Mouse (Mus musculus) kidney, embryonic 14.5 days (tissue): ENCODE measurements around the gene Eif4h. TPM values are rescaled to one million over a fixed set of nuclear protein-coding genes. Genes with fewer than 3 reads are reported as not detected.

Experiments used
- ATAC-seq: fragments of 200-750 bp; cut with Nextera tagmentation; 2 replicates; pipeline ENCODE4 v1.8.0; 2017; ENCODE audit warnings: moderate number of reproducible peaks, mild to moderate bottlenecking, moderate TSS enrichment, moderate library complexity; ENCODE audit not compliant: low FRiP score, low TSS enrichment
- H3K27ac ChIP-seq: fragments of 300-500 bp; sonication (generic); 2 replicates; pipeline ENCODE4 v1.5.1; 2014; ENCODE audit warnings: low read depth, mild to moderate bottlenecking, low read length, moderate library complexity, mixed read lengths
- H3K27me3 ChIP-seq: fragments of 300-500 bp; sonication (generic); 2 replicates; pipeline ENCODE4 v1.6.1; 2014; ENCODE audit warnings: mild to moderate bottlenecking, low read length; ENCODE audit not compliant: control insufficient read depth, insufficient read depth
- H3K36me3 ChIP-seq: fragments of 300-500 bp; sonication (generic); 2 replicates; pipeline ENCODE4 v1.6.1; 2014; ENCODE audit warnings: low read length, mixed read lengths; ENCODE audit not compliant: control insufficient read depth, insufficient read depth
- H3K4me1 ChIP-seq: fragments of 300-500 bp; sonication (generic); 2 replicates; pipeline ENCODE4 v1.6.1; 2014; ENCODE audit warnings: low read length, mixed read lengths; ENCODE audit not compliant: control insufficient read depth, insufficient read depth
- H3K4me2 ChIP-seq: fragments of 300-500 bp; sonication (generic); replicated peaks from 2 replicates; pipeline ENCODE4 v1.6.1; 2014; ENCODE audit warnings: low read depth, mild to moderate bottlenecking, low read length
- H3K4me3 ChIP-seq: fragments of 300-500 bp; sonication (generic); 2 replicates; pipeline ENCODE4 v1.5.1; 2014; ENCODE audit warnings: mild to moderate bottlenecking, low read length
- H3K9ac ChIP-seq: fragments of 300-500 bp; sonication (generic); 2 replicates; pipeline ENCODE4 v1.6.1; 2014; ENCODE audit warnings: low read depth, mild to moderate bottlenecking, low read length, moderate library complexity
- H3K9me3 ChIP-seq: fragments of 300-500 bp; sonication (generic); 2 replicates; pipeline ENCODE4 v1.6.1; 2016; ENCODE audit warnings: low read length; ENCODE audit not compliant: control insufficient read depth
- WGBS: fragments of 180-500 bp; shearing (Covaris S2); extraction: QIAGEN DNeasy Blood & Tissue Kit; methylation state at CpG from one replicate; pipeline ENCODE4 v1.1.7; 2014; 5-methylcytosine and 5-hydroxymethylcytosine counted together
- polyA plus RNA-seq: library from polyadenylated mRNA; unstranded; fragments of >200 nt; fragmentation: Nextera tagmentation; extraction: Ambion mirVana; gene quantifications from 2 replicates; pipeline ENCODE4 v1.2.1, GENCODE M21; 2014

Gene Eif4h
- polyA plus RNA-seq, 1 experiment from 2014 or later = 491 TPM

DNA sequence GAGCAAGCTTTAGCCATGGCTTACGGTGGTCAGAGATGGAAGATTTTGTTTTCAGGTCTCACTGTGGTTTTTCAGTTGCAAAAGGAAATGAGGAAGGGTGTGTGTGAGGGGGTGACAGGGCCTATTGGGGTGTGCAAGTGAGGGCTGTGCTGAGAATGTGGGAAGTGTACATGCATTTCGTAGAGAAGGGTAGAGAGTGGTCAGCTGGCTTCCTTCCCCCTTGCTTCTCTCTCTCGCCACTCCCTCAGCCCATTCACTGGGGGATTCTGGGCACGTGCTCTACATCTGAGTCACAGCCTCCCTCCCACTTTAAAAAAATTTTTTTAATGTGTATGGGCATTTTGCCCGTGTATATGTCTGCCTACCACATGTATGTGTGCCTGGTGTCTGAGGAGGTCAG is 32.2 kb downstream of the Eif4h start:
- Histone ChIP-seq H3K9ac (no peak overlapping the region), H3K36me3 (no peaks in the 10 kb centered on the region), H3K4me1 (no peaks in the 10 kb centered on the region), H3K4me3 (no peak overlapping the region), H3K27me3 (no peaks in the 10 kb centered on the region), H3K9me3 (no peaks in the 10 kb centered on the region), H3K27ac (no peak overlapping the region), H3K4me2 (no peak overlapping the region)
- ATAC-seq = no peak
- 75% methylated on average over 5 of the region's 5 CpGs for WGBS

DNA sequence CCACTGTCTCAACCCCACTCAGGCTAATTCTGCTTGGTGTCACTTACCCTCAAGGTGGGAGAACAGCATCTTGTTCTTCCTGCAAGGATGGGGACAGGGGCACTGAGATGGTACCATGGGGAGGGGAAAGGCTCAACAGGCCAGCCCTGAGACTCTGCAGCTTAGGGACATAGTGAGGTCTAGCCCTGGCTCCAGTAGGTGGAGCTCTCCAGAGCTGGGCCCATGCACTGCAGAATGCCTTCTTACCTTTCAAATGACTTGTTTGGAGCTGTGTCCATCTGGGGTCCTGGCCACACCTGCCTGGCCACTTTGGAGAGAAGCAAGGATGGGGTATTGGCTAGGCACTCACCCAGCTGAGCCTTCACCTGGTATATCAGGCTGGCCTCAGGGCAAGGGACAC is 33.0 kb downstream of the Eif4h start:
- no peaks in the 10 kb centered on the region for H3K36me3 ChIP-seq
- no peak overlapping the region for H3K4me3 ChIP-seq
- H3K27me3 ChIP-seq = no peaks in the 10 kb centered on the region
- H3K4me1 ChIP-seq = no peaks in the 10 kb centered on the region
- ATAC-seq = no peak
- H3K9ac ChIP-seq = no peak overlapping the region
- no peak overlapping the region for H3K4me2 ChIP-seq
- no peaks in the 10 kb centered on the region for H3K9me3 ChIP-seq
- H3K27ac ChIP-seq = no peak overlapping the region

DNA sequence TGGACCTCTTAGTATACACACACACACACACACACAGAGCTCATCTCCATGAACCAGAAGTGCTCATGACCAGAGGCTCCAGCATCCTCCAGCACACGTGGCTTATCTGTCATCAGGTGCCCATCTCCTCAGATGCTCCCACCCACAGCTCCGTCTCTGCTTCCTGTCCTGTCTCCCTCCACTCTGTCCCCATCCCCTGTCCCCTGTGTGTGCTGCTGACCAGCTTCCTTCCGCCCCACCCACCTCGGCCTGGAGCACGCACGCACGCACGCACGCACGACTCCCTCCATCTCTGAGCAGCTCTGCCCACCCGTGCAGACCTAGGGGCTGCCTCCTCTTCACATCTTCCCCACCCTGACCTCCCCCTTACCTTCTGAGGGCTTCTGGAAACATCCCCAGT is 34.9 kb downstream of the Eif4h start:
- Histone ChIP-seq H3K27me3 (no peaks in the 10 kb centered on the region), H3K4me2 (no peak overlapping the region), H3K9ac (no peak overlapping the region), H3K4me1 (no peaks in the 10 kb centered on the region), H3K27ac (no peak overlapping the region), H3K9me3 (no peaks in the 10 kb centered on the region), H3K4me3 (no peak overlapping the region), H3K36me3 (peaks cover 6% of the 10 kb centered on the region)
- no peak for ATAC-seq
- 81% methylated on average over 11 of the region's 11 CpGs for WGBS

DNA sequence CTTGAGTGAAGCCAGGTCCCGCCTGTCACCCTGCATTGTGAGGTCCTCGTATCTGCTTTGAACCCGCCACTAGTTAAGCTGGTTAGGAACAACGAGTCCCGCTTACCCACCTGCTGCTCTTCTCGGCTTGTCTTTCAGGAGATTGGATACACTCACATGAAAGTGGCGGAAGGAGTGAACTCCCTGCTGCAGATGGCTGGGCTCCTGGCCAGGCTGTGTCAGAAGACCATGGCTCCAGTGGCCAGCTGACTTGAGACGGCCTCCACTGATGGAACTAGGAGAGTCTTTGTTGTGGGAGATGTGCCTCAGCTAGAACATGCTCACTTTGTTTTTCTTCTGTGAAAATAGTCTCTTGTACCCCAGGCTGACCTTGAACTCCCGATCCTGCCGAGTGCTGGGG is 41.6 kb downstream of the Eif4h start:
- peaks cover 64% of the 10 kb centered on the region for H3K36me3 ChIP-seq
- H3K9me3 ChIP-seq = no peaks in the 10 kb centered on the region
- no peaks in the 10 kb centered on the region for H3K4me1 ChIP-seq
- no peak for ATAC-seq
- H3K27me3 ChIP-seq = no peaks in the 10 kb centered on the region
- 88% methylated on average over 10 of the region's 10 CpGs for WGBS
- H3K9ac ChIP-seq = no peak overlapping the region
- no peak overlapping the region for H3K4me3 ChIP-seq
- no peak overlapping the region for H3K27ac ChIP-seq
- no peak overlapping the region for H3K4me2 ChIP-seq

- peaks cover 76% of the 10 kb centered on the region for H3K36me3 ChIP-seq
- no peaks in the 10 kb centered on the region for H3K4me1 ChIP-seq
- H3K9ac ChIP-seq = no peak overlapping the region
- ATAC-seq = no peak
- no peaks in the 10 kb centered on the region for H3K9me3 ChIP-seq
- WGBS = 87% methylated on average over 9 of the region's 9 CpGs
- no peak overlapping the region for H3K4me2 ChIP-seq
- H3K4me3 ChIP-seq = no peak overlapping the region
- H3K27me3 ChIP-seq = no peaks in the 10 kb centered on the region
- no peak overlapping the region for H3K27ac ChIP-seq
Measured at GRCm38 (mm10) chr5:134593093-134593492, 46.2 kb downstream of the Eif4h start.

- no peaks in the 10 kb centered on the region for H3K27me3 ChIP-seq
- H3K4me1 ChIP-seq = no peaks in the 10 kb centered on the region
- no peak overlapping the region for H3K4me3 ChIP-seq
- no peak for ATAC-seq
- no peak overlapping the region for H3K9ac ChIP-seq
- no peak overlapping the region for H3K27ac ChIP-seq
- peaks cover 66% of the 10 kb centered on the region for H3K36me3 ChIP-seq
- no peaks in the 10 kb centered on the region for H3K9me3 ChIP-seq
- H3K4me2 ChIP-seq = no peak overlapping the region
- WGBS = 92% methylated on average over 11 of the region's 11 CpGs
Measured at GRCm38 (mm10) chr5:134592026-134592581, 47.2 kb downstream of the Eif4h start.

DNA sequence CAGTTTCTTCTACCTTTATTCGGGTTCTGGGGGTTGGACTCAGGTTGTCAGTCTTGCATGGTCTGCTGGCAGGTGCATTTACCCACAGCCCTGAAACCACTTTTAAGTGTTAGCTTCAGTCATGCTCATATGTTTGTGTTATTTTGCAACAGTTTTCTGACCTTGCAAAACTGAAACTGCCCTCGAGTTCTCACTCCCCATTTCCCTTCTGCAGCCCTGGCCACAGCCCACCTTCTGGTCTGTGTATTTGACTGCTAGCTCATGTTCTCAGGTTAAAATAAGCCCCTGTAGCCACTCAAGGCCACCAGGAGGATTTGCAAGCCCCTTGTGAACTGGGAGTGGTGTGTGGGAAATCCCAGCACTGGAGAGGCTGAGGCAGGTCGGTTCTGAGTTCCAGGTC is 49.4 kb downstream of the Eif4h start:
- ATAC-seq = no peak
- WGBS = 88% methylated on average over 3 of the region's 3 CpGs
- H3K4me3 ChIP-seq = no peak overlapping the region
- H3K4me2 ChIP-seq = no peak overlapping the region
- no peaks in the 10 kb centered on the region for H3K4me1 ChIP-seq
- peaks cover 55% of the 10 kb centered on the region for H3K36me3 ChIP-seq
- no peaks in the 10 kb centered on the region for H3K9me3 ChIP-seq
- no peak overlapping the region for H3K27ac ChIP-seq
- H3K27me3 ChIP-seq = no peaks in the 10 kb centered on the region
- no peak overlapping the region for H3K9ac ChIP-seq

- ATAC-seq = no peak
- WGBS = 91% methylated on average over 5 of the region's 5 CpGs
Measured at GRCm38 (mm10) chr5:134584798-134585197, 54.5 kb downstream of the Eif4h start.

DNA sequence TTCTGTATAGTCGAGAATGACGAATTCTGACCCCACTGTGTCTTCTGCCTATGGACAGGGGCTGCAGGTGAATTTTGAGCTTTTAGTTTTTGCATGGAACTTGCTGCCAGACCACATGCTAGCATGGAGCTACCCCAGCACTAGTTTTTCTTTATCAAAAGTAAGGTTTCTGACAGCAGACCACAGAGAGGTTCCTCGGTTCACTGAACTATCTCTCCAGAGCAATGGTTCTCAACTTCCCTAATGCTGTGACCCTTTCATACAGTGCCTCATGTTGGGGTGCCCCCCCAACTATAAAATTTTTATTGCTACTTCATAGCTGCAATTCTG is 55.4 kb downstream of the Eif4h start:
- Histone ChIP-seq H3K36me3 (peaks cover 8% of the 10 kb centered on the region; the same call in 1 of the 2 replicates), H3K4me1 (0 out of 2 replicates have a peak, but pooled peaks cover 7% of the 10 kb centered on the region), H3K27me3 (no peaks in the 10 kb centered on the region), H3K4me2 (peak overlapping the region; percentile 89), H3K9me3 (no peaks in the 10 kb centered on the region), H3K9ac (peak overlapping the region; percentile 74; the same call in 1 of the 2 replicates), H3K27ac (no peak overlapping the region), H3K4me3 (0 out of 2 replicates have a peak overlapping the region, but pooled peaks have one; percentile 70)
- 83% methylated on average over 3 of the region's 3 CpGs for WGBS
- no peak for ATAC-seq

More at GRCm38 (mm10) chr5:134584798-134585197, 54.5 kb downstream of the Eif4h start:
- H3K36me3 ChIP-seq = peaks cover 8% of the 10 kb centered on the region; the same call in 1 of the 2 replicates
- H3K9me3 ChIP-seq = no peaks in the 10 kb centered on the region
- H3K27ac ChIP-seq = no peak overlapping the region
- H3K4me1 ChIP-seq = 0 out of 2 replicates have a peak, but pooled peaks cover 7% of the 10 kb centered on the region
- H3K9ac ChIP-seq = no peak overlapping the region
- H3K4me3 ChIP-seq = no peak overlapping the region
- no peak overlapping the region for H3K4me2 ChIP-seq
- no peaks in the 10 kb centered on the region for H3K27me3 ChIP-seq
